Comparison of ENCODE assay signal across 18 mouse cellular contexts in the genomic region with DNA sequence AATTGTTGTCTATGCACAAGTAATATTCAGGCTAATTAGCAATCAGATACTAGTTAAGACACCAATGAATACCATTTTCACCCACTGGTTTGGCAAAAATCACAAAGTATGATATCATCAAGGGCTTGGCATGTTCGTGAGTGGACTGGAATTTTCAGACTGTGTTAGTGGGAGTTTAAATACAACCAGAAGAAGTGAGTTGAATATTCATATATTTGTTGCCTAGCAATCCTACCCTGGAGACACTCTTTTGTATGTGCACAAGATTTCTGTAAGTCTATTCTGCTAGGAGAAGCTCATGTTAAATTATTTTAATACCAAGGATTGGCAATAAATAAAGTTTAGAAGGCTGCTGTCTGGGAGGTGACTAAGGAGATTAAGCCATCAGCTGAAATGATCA.
DNase-seq lines count a peak whose midpoint lies in the region; ATAC-seq and TF ChIP-seq lines count a peak whose summit lies in the region.
"Had no signal": no experiment of that assay in that cellular context is flagged by ENCODE, and none has a peak within 500 bp of the region (broad histone marks: within the 10 kb centered on the region; RNA-seq: fewer than 3 reads in every experiment).

No protein-coding gene starts in this region.

- POLR2A ChIA-PET in Patski (lab: Charles Lee) = no interaction called here

- no peaks in the 10 kb centered on the region for H3K79me2 ChIP-seq in myocyte (ENCODE audit: control insufficient read depth, insufficient read depth)

- CTCF ChIA-PET in Patski (lab: Charles Lee) = interaction anchor here (0.9 to 1.6 kb wide), 4 partner anchors 10 to 109 kb away, joined by 3 to 4 read pairs (median 3); no protein-coding TSS in a partner anchor

- no peak for TF ChIP-seq CTCF in Patski (IDR thresholded peaks at IDR 0.05)

- H3K4me3 ChIP-seq in hindbrain, embryonic 14.5 days (replicated peaks; ENCODE audit: low read length) = no peak overlapping the region
- H3K4me3 ChIP-seq in hindbrain, embryonic 11.5 days (ENCODE audit: low read depth, low read length) = no peak overlapping the region
- H3K4me3 ChIP-seq in midbrain, embryonic 15.5 days = no peak overlapping the region
- H3K4me3 ChIP-seq in midbrain, embryonic 11.5 days (ENCODE audit: low read depth, low read length) = no peak overlapping the region
- no peak overlapping the region for H3K4me3 ChIP-seq in myocyte
- H3K4me3 ChIP-seq: embryonic facial prominence, embryonic 13.5 days; forebrain, embryonic 13.5 days; heart, embryonic 13.5 days; hindbrain, embryonic 15.5 days had no signal

- no peak for ATAC-seq in hindbrain, embryonic 14.5 days (ENCODE audit: low FRiP score)
- ATAC-seq in hindbrain, embryonic 11.5 days (ENCODE audit: low FRiP score) = no peak
- ATAC-seq in midbrain, embryonic 15.5 days (replicated peaks) = peak; percentile 33; the same call in 1 of the 2 replicates
- ATAC-seq in midbrain, embryonic 11.5 days (ENCODE audit: low FRiP score) = no peak
- peak; percentile 8 for ATAC-seq in Patski

- no peak overlapping the region for H3ac ChIP-seq in myocyte (ENCODE audit: control insufficient read depth, insufficient read length)

- H3K4me1 ChIP-seq in hindbrain, embryonic 14.5 days (replicated peaks; ENCODE audit: control insufficient read depth, insufficient read depth, low read length) = peaks cover 11% of the 10 kb centered on the region; the same call in 1 of the 2 replicates
- no peaks in the 10 kb centered on the region for H3K4me1 ChIP-seq in hindbrain, embryonic 11.5 days (replicated peaks; ENCODE audit: control insufficient read depth, insufficient read depth, low read length)
- no peaks in the 10 kb centered on the region; the same call in 1 of the 2 replicates for H3K4me1 ChIP-seq in midbrain, embryonic 15.5 days
- no peaks in the 10 kb centered on the region for H3K4me1 ChIP-seq in midbrain, embryonic 11.5 days (ENCODE audit: control insufficient read depth, insufficient read depth, low read length)
- H3K4me1 ChIP-seq: forebrain, embryonic 13.5 days; heart, embryonic 13.5 days had no signal

- no peak for TF ChIP-seq POLR2A in myocyte (IDR thresholded peaks at IDR 0.05; ENCODE audit: insufficient read length, low read depth)

- H3K27me3 ChIP-seq in hindbrain, embryonic 14.5 days (ENCODE audit: control insufficient read depth, insufficient read depth, low read length) = peaks cover 26% of the 10 kb centered on the region
- peaks cover 15% of the 10 kb centered on the region for H3K27me3 ChIP-seq in hindbrain, embryonic 11.5 days (ENCODE audit: control insufficient read depth, insufficient read depth, low read length)
- H3K27me3 ChIP-seq in midbrain, embryonic 15.5 days (replicated peaks) = peaks cover 11% of the 10 kb centered on the region; the same call in 1 of the 2 replicates
- peaks cover 10% of the 10 kb centered on the region for H3K27me3 ChIP-seq in midbrain, embryonic 11.5 days (ENCODE audit: control insufficient read depth, insufficient read depth, low read length)
- no peaks in the 10 kb centered on the region for H3K27me3 ChIP-seq in Patski
- H3K27me3 ChIP-seq in myocyte (ENCODE audit: control insufficient read depth, insufficient read depth, insufficient read length) = no peaks in the 10 kb centered on the region
- H3K27me3 ChIP-seq: embryonic facial prominence, embryonic 13.5 days; heart, embryonic 13.5 days had no signal

- no peaks in the 10 kb centered on the region for H3K36me3 ChIP-seq in hindbrain, embryonic 14.5 days (replicated peaks; ENCODE audit: control insufficient read depth, insufficient read depth)
- no peaks in the 10 kb centered on the region for H3K36me3 ChIP-seq in hindbrain, embryonic 11.5 days (ENCODE audit: control insufficient read depth, insufficient read depth, low read length)
- no peaks in the 10 kb centered on the region for H3K36me3 ChIP-seq in midbrain, embryonic 15.5 days (replicated peaks)
- no peaks in the 10 kb centered on the region for H3K36me3 ChIP-seq in midbrain, embryonic 11.5 days (ENCODE audit: control insufficient read depth, insufficient read depth, low read length)
- no peaks in the 10 kb centered on the region for H3K36me3 ChIP-seq in myocyte (ENCODE audit: control insufficient read depth, insufficient read depth)
- H3K36me3 ChIP-seq: embryonic facial prominence, embryonic 13.5 days; heart, embryonic 13.5 days; hindbrain, embryonic 15.5 days had no signal

- no peak overlapping the region for H3K4me2 ChIP-seq in hindbrain, embryonic 14.5 days (replicated peaks)
- no peak overlapping the region for H3K4me2 ChIP-seq in hindbrain, embryonic 11.5 days (replicated peaks; ENCODE audit: low read depth, low read length)
- no peak overlapping the region for H3K4me2 ChIP-seq in midbrain, embryonic 15.5 days
- no peak overlapping the region for H3K4me2 ChIP-seq in midbrain, embryonic 11.5 days
- H3K4me2 ChIP-seq in myocyte (ENCODE audit: low read depth) = peak overlapping the region; percentile 66
- H3K4me2 ChIP-seq: embryonic facial prominence, embryonic 13.5 days; forebrain, embryonic 13.5 days; heart, embryonic 13.5 days; hindbrain, embryonic 15.5 days had no signal

- 56% methylated on average over 1 of the region's 1 CpGs for WGBS in hindbrain, embryonic 14.5 days
- WGBS in hindbrain, embryonic 11.5 days = 77% methylated on average over 1 of the region's 1 CpGs
- 57% methylated on average over 1 of the region's 1 CpGs for WGBS in midbrain, embryonic 15.5 days
- 78% methylated on average over 1 of the region's 1 CpGs for WGBS in midbrain, embryonic 11.5 days

- in situ Hi-C loops in Patski (cut with MboI; ENCODE audit: low pct_unique_long_range_greater_than_20kb) = no loop called here

- DNase-seq in hindbrain, embryonic 14.5 days (ENCODE audit: low spot score) = peak; percentile 38
- DNase-seq in hindbrain, embryonic 11.5 days (ENCODE audit: low spot score) = no peak
- DNase-seq in midbrain, embryonic 11.5 days (ENCODE audit: low spot score, missing footprints) = no peak
- peak; percentile 20 for DNase-seq in Patski (ENCODE audit: low read depth, low spot score)
- no peak for DNase-seq in heart, adult 18-20 months
- DNase-seq: adrenal gland, postnatal 10 days; cerebellum, adult 18-20 months; cerebellum, adult 9-11 months; cerebellum, postnatal 36 days; gastrocnemius, postnatal 14 days; heart, postnatal 36 days; kidney, adult 11 months had no signal

- H3K27ac ChIP-seq in hindbrain, embryonic 14.5 days = peak overlapping the region; percentile 12; the same call in 1 of the 2 replicates
- no peak overlapping the region for H3K27ac ChIP-seq in hindbrain, embryonic 11.5 days (ENCODE audit: low read depth, low read length)
- H3K27ac ChIP-seq in midbrain, embryonic 15.5 days = no peak overlapping the region
- no peak overlapping the region for H3K27ac ChIP-seq in midbrain, embryonic 11.5 days (ENCODE audit: low read depth, low read length)
- H3K27ac ChIP-seq: embryonic facial prominence, embryonic 13.5 days; forebrain, embryonic 13.5 days; heart, embryonic 13.5 days had no signal

- no peaks in the 10 kb centered on the region for H3K9me3 ChIP-seq in hindbrain, embryonic 14.5 days (ENCODE audit: control insufficient read depth, low read length)
- H3K9me3 ChIP-seq in hindbrain, embryonic 11.5 days (ENCODE audit: control insufficient read depth, low read length) = no peaks in the 10 kb centered on the region
- H3K9me3 ChIP-seq in midbrain, embryonic 15.5 days = no peaks in the 10 kb centered on the region
- H3K9me3 ChIP-seq in midbrain, embryonic 11.5 days (ENCODE audit: control insufficient read depth, low read length) = no peaks in the 10 kb centered on the region
- H3K9me3 ChIP-seq: embryonic facial prominence, embryonic 13.5 days; forebrain, embryonic 13.5 days; heart, embryonic 13.5 days; hindbrain, embryonic 15.5 days had no signal

- no peak overlapping the region for H3K9ac ChIP-seq in hindbrain, embryonic 14.5 days
- H3K9ac ChIP-seq in hindbrain, embryonic 11.5 days (ENCODE audit: low read depth, low read length) = no peak overlapping the region
- no peak overlapping the region for H3K9ac ChIP-seq in midbrain, embryonic 15.5 days
- no peak overlapping the region for H3K9ac ChIP-seq in midbrain, embryonic 11.5 days (ENCODE audit: low read length)
- H3K9ac ChIP-seq: embryonic facial prominence, embryonic 13.5 days; forebrain, embryonic 13.5 days; heart, embryonic 13.5 days; hindbrain, embryonic 15.5 days had no signal

TF ChIP-seq in myocyte, 11 proteins besides CTCF, POLR2A, EP300 and RAD21:
- TF ChIP-seq TCF12 (IDR thresholded peaks at IDR 0.05; ENCODE audit: insufficient read depth, poor library complexity, severe bottlenecking) = no peak
- no peak for TF ChIP-seq USF1 (IDR thresholded peaks at IDR 0.05; ENCODE audit: low read depth)
- TF ChIP-seq MYOD1 (IDR thresholded peaks at IDR 0.05; ENCODE audit: control insufficient read depth in 1 of 3, insufficient read length in 2 of 3, low read depth in 2 of 3) = no peak
- TF ChIP-seq MYOG (IDR thresholded peaks at IDR 0.05; ENCODE audit: control insufficient read depth in 1 of 3, insufficient read depth in 1 of 3, insufficient read length in 2 of 3, low read depth in 2 of 3) = no peak
- no peak for TF ChIP-seq TCF3 (IDR thresholded peaks at IDR 0.05; ENCODE audit: insufficient read length, low read depth)
- no peak for TF ChIP-seq REST (IDR thresholded peaks at IDR 0.05; ENCODE audit: insufficient read depth, insufficient read length)
- TF ChIP-seq E2F4 (IDR thresholded peaks at IDR 0.05; ENCODE audit: insufficient read depth) = no peak
- TF ChIP-seq CEBPB (IDR thresholded peaks at IDR 0.05; ENCODE audit: insufficient read depth, poor library complexity, severe bottlenecking) = no peak
- TF ChIP-seq POLR2AphosphoS2 (IDR thresholded peaks at IDR 0.05; ENCODE audit: insufficient read length, low read depth) = no peak
- TF ChIP-seq MAX (IDR thresholded peaks at IDR 0.05; ENCODE audit: low read depth) = no peak
- TF ChIP-seq SRF (IDR thresholded peaks at IDR 0.05; ENCODE audit: control insufficient read depth, insufficient read length, low read depth) = no peak

Comparison
In these comparisons a context has a peak if more than half of its experiments do, and no peak if none do; other contexts are left out.
1. ATAC-seq: peak in midbrain, embryonic 15.5 days (single experiment) and Patski (single experiment); none in hindbrain, embryonic 14.5 days (single experiment), hindbrain, embryonic 11.5 days (single experiment) and midbrain, embryonic 11.5 days (single experiment).
2. DNase-seq: peak in hindbrain, embryonic 14.5 days (single experiment) and Patski (single experiment); none in hindbrain, embryonic 11.5 days (single experiment), midbrain, embryonic 11.5 days (single experiment) and heart, adult 18-20 months (0 of 2).